ENCODE assay signal across 12 mouse cellular contexts in the genomic region with DNA sequence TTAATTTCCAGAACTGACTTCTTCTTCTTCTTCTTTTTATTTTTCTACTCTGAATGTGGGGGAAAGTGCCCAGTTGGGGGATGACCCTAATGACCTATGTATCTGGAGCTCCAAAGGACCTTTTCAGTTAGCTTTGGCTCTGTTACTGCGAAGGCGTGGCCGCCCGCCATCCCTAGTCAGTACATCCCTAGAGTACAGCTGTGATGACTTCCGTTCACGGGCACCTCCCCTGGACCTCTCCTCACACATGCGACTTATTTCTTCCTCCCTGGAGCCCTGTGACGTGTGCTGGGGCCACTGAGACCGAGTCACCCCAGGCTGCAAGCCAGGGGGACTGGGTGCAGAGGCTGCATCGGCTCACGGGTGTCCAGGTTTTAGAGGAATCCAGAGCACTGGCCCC. TPM values are rescaled to one million over a fixed set of nuclear protein-coding genes. Genes with fewer than 3 reads are reported as not detected.
A peak's percentile ranks its signal among the peaks of the same experiment; 100 is the strongest.
DNase-seq lines count a peak whose midpoint lies in the region; ATAC-seq and TF ChIP-seq lines count a peak whose summit lies in the region.
"Had no signal": no experiment of that assay in that cellular context is flagged by ENCODE, and none has a peak within 500 bp of the region (broad histone marks: within the 10 kb centered on the region; RNA-seq: fewer than 3 reads in every experiment).

No protein-coding gene starts in this region.

- no peak overlapping the region for H3K4me3 ChIP-seq in kidney, embryonic 15.5 days (replicated peaks)
- H3K4me3 ChIP-seq in embryonic facial prominence, embryonic 10.5 days, result no peak overlapping the region
- peak overlapping the region; percentile 37 for H3K4me3 ChIP-seq in heart, embryonic 10.5 days
- H3K4me3 ChIP-seq in intestine, postnatal 0 days (ENCODE audit: low read depth, low read length), result no peak overlapping the region
- H3K4me3 ChIP-seq: forebrain, embryonic 15.5 days had no signal

- H3K4me1 ChIP-seq in kidney, embryonic 15.5 days, result peaks cover 62% of the 10 kb centered on the region
- H3K4me1 ChIP-seq in embryonic facial prominence, embryonic 10.5 days, result peaks cover 61% of the 10 kb centered on the region
- H3K4me1 ChIP-seq in heart, embryonic 10.5 days, result peaks cover 62% of the 10 kb centered on the region
- H3K4me1 ChIP-seq in intestine, postnatal 0 days (replicated peaks; ENCODE audit: control insufficient read depth, insufficient read depth, low read length), result peaks cover 8% of the 10 kb centered on the region

- no peak for ATAC-seq in kidney, embryonic 15.5 days (replicated peaks; ENCODE audit: low FRiP score)
- ATAC-seq in intestine, postnatal 0 days, result no peak
- ATAC-seq: forebrain, embryonic 15.5 days had no signal

- H3K4me2 ChIP-seq in kidney, embryonic 15.5 days, result peak overlapping the region; percentile 40
- no peak overlapping the region for H3K4me2 ChIP-seq in intestine, postnatal 0 days (replicated peaks; ENCODE audit: low read depth)
- H3K4me2 ChIP-seq: forebrain, embryonic 15.5 days had no signal

- peaks cover 20% of the 10 kb centered on the region for H3K36me3 ChIP-seq in kidney, embryonic 15.5 days
- H3K36me3 ChIP-seq in embryonic facial prominence, embryonic 10.5 days (replicated peaks), result peaks cover 46% of the 10 kb centered on the region
- peaks cover 30% of the 10 kb centered on the region for H3K36me3 ChIP-seq in heart, embryonic 10.5 days
- peaks cover 34% of the 10 kb centered on the region; the same call in 1 of the 2 replicates for H3K36me3 ChIP-seq in intestine, postnatal 0 days (ENCODE audit: control insufficient read depth, insufficient read depth)
- H3K36me3 ChIP-seq: forebrain, embryonic 15.5 days had no signal

- H3K9me3 ChIP-seq in kidney, embryonic 15.5 days (replicated peaks), result no peaks in the 10 kb centered on the region
- H3K9me3 ChIP-seq in embryonic facial prominence, embryonic 10.5 days, result no peaks in the 10 kb centered on the region
- no peaks in the 10 kb centered on the region for H3K9me3 ChIP-seq in heart, embryonic 10.5 days
- no peaks in the 10 kb centered on the region for H3K9me3 ChIP-seq in intestine, postnatal 0 days (ENCODE audit: control insufficient read depth)
- H3K9me3 ChIP-seq: forebrain, embryonic 15.5 days; midbrain, embryonic 10.5 days had no signal

- no peak for DNase-seq in kidney, adult 18-20 months
- no peak for DNase-seq in embryonic facial prominence, embryonic 10.5 days (ENCODE audit: low spot score)
- DNase-seq in heart, embryonic 10.5 days (ENCODE audit: low spot score), result no peak
- no peak for DNase-seq in testis, postnatal 10 days (ENCODE audit: low spot score)
- no peak for DNase-seq in spleen, postnatal 10 days (ENCODE audit: low spot score in 2 of 2)
- DNase-seq in ovary, postnatal 10 days (ENCODE audit: low spot score), result no peak
- DNase-seq: adrenal gland, postnatal 10 days; cerebellum, adult 11 months had no signal

- no peak overlapping the region for H3K9ac ChIP-seq in kidney, embryonic 15.5 days
- H3K9ac ChIP-seq in intestine, postnatal 0 days (ENCODE audit: low read depth, low read length), result no peak overlapping the region
- H3K9ac ChIP-seq: forebrain, embryonic 15.5 days had no signal

- no peak for TF ChIP-seq CTCF in intestine, postnatal 0 days (IDR thresholded peaks at IDR 0.05; ENCODE audit: low read depth)

- WGBS in kidney, embryonic 15.5 days, result 71% methylated on average over 11 of the region's 11 CpGs
- 84% methylated on average over 11 of the region's 11 CpGs for WGBS in embryonic facial prominence, embryonic 10.5 days
- WGBS in heart, embryonic 10.5 days, result 79% methylated on average over 11 of the region's 11 CpGs
- 77% methylated on average over 11 of the region's 11 CpGs for WGBS in intestine, postnatal 0 days

- peak overlapping the region; percentile 84 for H3K27ac ChIP-seq in kidney, embryonic 15.5 days
- peak overlapping the region; percentile 36; the same call in 1 of the 2 replicates for H3K27ac ChIP-seq in embryonic facial prominence, embryonic 10.5 days (replicated peaks)
- H3K27ac ChIP-seq in heart, embryonic 10.5 days, result peak overlapping the region; percentile 85
- H3K27ac ChIP-seq in intestine, postnatal 0 days (ENCODE audit: low read depth, low read length), result peak overlapping the region; percentile 76; the same call in 1 of the 2 replicates
- H3K27ac ChIP-seq: forebrain, embryonic 15.5 days had no signal

- no peaks in the 10 kb centered on the region for H3K27me3 ChIP-seq in kidney, embryonic 15.5 days
- H3K27me3 ChIP-seq in embryonic facial prominence, embryonic 10.5 days (replicated peaks; ENCODE audit: low read depth, poor library complexity, severe bottlenecking), result no peaks in the 10 kb centered on the region
- no peaks in the 10 kb centered on the region for H3K27me3 ChIP-seq in heart, embryonic 10.5 days (ENCODE audit: insufficient read depth, poor library complexity, severe bottlenecking)
- no peaks in the 10 kb centered on the region for H3K27me3 ChIP-seq in intestine, postnatal 0 days (replicated peaks; ENCODE audit: control insufficient read depth, insufficient read depth, low read length)

RNA-seq across cellular contexts. Expression of a gene that starts 59.5 kb away (rescaled TPM):
- polyA plus RNA-seq in kidney, embryonic 15.5 days (2015; fragmentation: Nextera tagmentation; extraction: Ambion mirVana), result 53.7 and 58.5 TPM in 2 replicates
- 46.6 and 54.5 TPM in 2 replicates for polyA plus RNA-seq in embryonic facial prominence, embryonic 10.5 days (2016; fragmentation: Nextera tagmentation; extraction: Ambion mirVana)
- 118 and 165 TPM in 2 replicates for polyA plus RNA-seq in heart, embryonic 10.5 days (2016; fragmentation: Nextera tagmentation; extraction: Ambion mirVana)
- polyA plus RNA-seq in intestine, postnatal 0 days (2015; fragmentation: Nextera tagmentation; extraction: Ambion mirVana), result 44.9 and 49.1 TPM in 2 replicates
